Mouse (Mus musculus): ENCODE measurements at regions not wholly inside any gene's neighbourhood (a gene's known extent, or its start where the extent isn't known, plus 50 kb on each side); places are given as distances from the start of the nearest gene placed in this dataset.
"Not testable (repeated sequence)": the region's sequence is repeated elsewhere in the genome, so short reads cannot be mapped to it uniquely, and the experiment has no call there.

- Histone ChIP-seq H3K9ac (ENCODE audit: low read depth, low read length, severe bottlenecking) (no peak overlapping the region), H3K36me3 (ENCODE audit: control insufficient read depth, insufficient read depth, low read length) (no peaks in the 10 kb centered on the region), H3K4me1 (ENCODE audit: control insufficient read depth, insufficient read depth, low read length) (no peaks in the 10 kb centered on the region), H3K4me3 (replicated peaks; ENCODE audit: low read length) (no peak overlapping the region), H3K9me3 (ENCODE audit: control insufficient read depth, low read length) (no peaks in the 10 kb centered on the region), H3K4me2 (replicated peaks; ENCODE audit: low read depth, low read length, severe bottlenecking) (no peak overlapping the region), H3K27ac (replicated peaks; ENCODE audit: low read depth, low read length) (no peak overlapping the region), H3K27me3 (ENCODE audit: control insufficient read depth, insufficient read depth, low read length) (no peaks in the 10 kb centered on the region)
- no peak for DNase-seq (ENCODE audit: low spot score)
- ATAC-seq (ENCODE audit: low FRiP score, low read depth): no peak
- 53% methylated on average over 1 of the region's 1 CpGs for WGBS
- TF ChIP-seq POLR2A (IDR thresholded peaks at IDR 0.05; ENCODE audit: borderline replicate concordance, extremely low read depth, insufficient read depth, insufficient read length): no peak
These were observed 249.6 kb upstream of the Gje1 start for GRCm38 (mm10) chr10:14967645-14968044.

- not testable (repeated sequence) for H3K9me3 ChIP-seq (ENCODE audit: control insufficient read depth, low read length)
These were observed 248.8 kb upstream of the Gje1 start for GRCm38 (mm10) chr10:14966771-14967170.

GRCm38 (mm10) chr10:14952899-14953478 is 235.0 kb upstream of the Gje1 start:
- no peak overlapping the region for H3K9ac ChIP-seq (ENCODE audit: low read depth, low read length, severe bottlenecking)
- no peak overlapping the region for H3K4me3 ChIP-seq (replicated peaks; ENCODE audit: low read length)
- no peak overlapping the region for H3K27ac ChIP-seq (replicated peaks; ENCODE audit: low read depth, low read length)
- H3K4me1 ChIP-seq (ENCODE audit: control insufficient read depth, insufficient read depth, low read length): no peaks in the 10 kb centered on the region
- WGBS: 46% methylated on average over 1 of the region's 1 CpGs
- H3K4me2 ChIP-seq (replicated peaks; ENCODE audit: low read depth, low read length, severe bottlenecking): no peak overlapping the region
- no peaks in the 10 kb centered on the region for H3K9me3 ChIP-seq (ENCODE audit: control insufficient read depth, low read length)
- no peak for TF ChIP-seq POLR2A (IDR thresholded peaks at IDR 0.05; ENCODE audit: borderline replicate concordance, extremely low read depth, insufficient read depth, insufficient read length)
- DNase-seq (ENCODE audit: low spot score) (no peak), ATAC-seq (ENCODE audit: low FRiP score, low read depth) (no peak)
- no peaks in the 10 kb centered on the region for H3K27me3 ChIP-seq (ENCODE audit: control insufficient read depth, insufficient read depth, low read length)
- no peaks in the 10 kb centered on the region for H3K36me3 ChIP-seq (ENCODE audit: control insufficient read depth, insufficient read depth, low read length)

More at GRCm38 (mm10) chr10:14966771-14967170, 248.8 kb upstream of the Gje1 start:
- H3K36me3 ChIP-seq (ENCODE audit: control insufficient read depth, insufficient read depth, low read length); H3K4me3 ChIP-seq (replicated peaks; ENCODE audit: low read length); H3K4me1 ChIP-seq (ENCODE audit: control insufficient read depth, insufficient read depth, low read length); DNase-seq (ENCODE audit: low spot score); H3K27ac ChIP-seq (replicated peaks; ENCODE audit: low read depth, low read length); H3K9ac ChIP-seq (ENCODE audit: low read depth, low read length, severe bottlenecking); H3K27me3 ChIP-seq (ENCODE audit: control insufficient read depth, insufficient read depth, low read length); ATAC-seq (ENCODE audit: low FRiP score, low read depth); H3K4me2 ChIP-seq (replicated peaks; ENCODE audit: low read depth, low read length, severe bottlenecking): not testable (repeated sequence)
- WGBS: 66% methylated on average over 3 of the region's 3 CpGs

- WGBS: 67% methylated on average over 2 of the region's 2 CpGs
- H3K4me3 ChIP-seq (replicated peaks; ENCODE audit: low read length): no peak overlapping the region
- H3K9ac ChIP-seq (ENCODE audit: low read depth, low read length, severe bottlenecking): no peak overlapping the region
- no peaks in the 10 kb centered on the region for H3K27me3 ChIP-seq (ENCODE audit: control insufficient read depth, insufficient read depth, low read length)
- H3K4me2 ChIP-seq (replicated peaks; ENCODE audit: low read depth, low read length, severe bottlenecking): no peak overlapping the region
- no peak for TF ChIP-seq POLR2A (IDR thresholded peaks at IDR 0.05; ENCODE audit: borderline replicate concordance, extremely low read depth, insufficient read depth, insufficient read length)
- ATAC-seq (ENCODE audit: low FRiP score, low read depth) (no peak), DNase-seq (ENCODE audit: low spot score) (no peak)
- no peak overlapping the region for H3K27ac ChIP-seq (replicated peaks; ENCODE audit: low read depth, low read length)
- H3K9me3 ChIP-seq (ENCODE audit: control insufficient read depth, low read length): no peaks in the 10 kb centered on the region
- H3K36me3 ChIP-seq (ENCODE audit: control insufficient read depth, insufficient read depth, low read length): no peaks in the 10 kb centered on the region
- no peaks in the 10 kb centered on the region for H3K4me1 ChIP-seq (ENCODE audit: control insufficient read depth, insufficient read depth, low read length)
These were observed 223.9 kb upstream of the Gje1 start for GRCm38 (mm10) chr10:14941875-14942274.

All from limb, embryonic 14.5 days (tissue).